Mouse (Mus musculus) CH12.LX (cell line): ENCODE data around the gene Hist1h4a. TPM values are rescaled to one million over a fixed set of nuclear protein-coding genes. Genes with fewer than 3 reads are reported as not detected.

Experiments used
- DNase-seq: peaks from one replicate; pipeline ENCODE4 v3.0.0-alpha.2; 2013; ENCODE audit errors: extremely low read depth
- H3K27ac ChIP-seq: 2 replicates; pipeline ENCODE4 v1.5.1; 2012; ENCODE audit warnings: low read depth, mild to moderate bottlenecking, control low read depth, moderate library complexity; ENCODE audit not compliant: insufficient read depth
- H3K27me3 ChIP-seq: replicated peaks from 2 replicates; pipeline ENCODE3; 2012; ENCODE audit warnings: inconsistent platforms
- H3K36me3 ChIP-seq, 2 experiments: replicated peaks in 1 of 2; 2 replicates each; pipeline versions ENCODE3 to v1.6.1; 2012; ENCODE audit warnings: inconsistent platforms in 1 of 2, low read length in 1 of 2, mild to moderate bottlenecking in 1 of 2, mixed read lengths in 1 of 2, moderate library complexity in 1 of 2; ENCODE audit not compliant: control insufficient read depth in 1 of 2, insufficient read depth in 1 of 2
- H3K4me1 ChIP-seq, 2 experiments: 2 replicates each; pipeline ENCODE4 v1.6.1; 2012; ENCODE audit warnings: inconsistent platforms in 1 of 2, moderate library complexity in 1 of 2; ENCODE audit not compliant: insufficient read depth in 2 of 2, control insufficient read depth in 1 of 2
- H3K4me2 ChIP-seq: 2 replicates; pipeline ENCODE4 v1.6.1; 2012; ENCODE audit warnings: low read depth, mild to moderate bottlenecking, control low read depth; ENCODE audit not compliant: poor library complexity, insufficient read depth, severe bottlenecking
- H3K4me3 ChIP-seq, 3 experiments: fragments of 150-350 bp in 1 of 3; sonication (generic) in 1 of 3; replicated peaks in 1 of 3; 2 replicates each; pipeline versions ENCODE3 to v1.5.1; 2011 to 2012; ENCODE audit warnings: low read depth in 2 of 3, low read length in 2 of 3, mild to moderate bottlenecking in 2 of 3, moderate library complexity in 2 of 3, control low read depth in 1 of 3, improper control_type of control experiment in 1 of 3, inconsistent platforms in 1 of 3, mixed read lengths in 1 of 3; ENCODE audit not compliant: poor library complexity in 1 of 3
- H3K79me2 ChIP-seq: replicated peaks from 2 replicates; pipeline ENCODE4 v1.6.1; 2012; ENCODE audit warnings: mild to moderate bottlenecking, moderate library complexity; ENCODE audit not compliant: control insufficient read depth, poor library complexity, insufficient read depth, severe bottlenecking; ENCODE audit errors: extremely low read depth
- H3K9ac ChIP-seq: 2 replicates; pipeline ENCODE4 v1.6.1; 2012; ENCODE audit warnings: low read depth, mild to moderate bottlenecking, control low read depth, moderate library complexity; ENCODE audit not compliant: insufficient read depth
- H3K9me3 ChIP-seq: replicated peaks from 2 replicates; pipeline ENCODE3; 2012; ENCODE audit warnings: low read length, inconsistent platforms, mixed read lengths
- CHD2 ChIP-seq: IDR thresholded peaks from 2 replicates; pipeline ENCODE4 v1.6.1; 2011; ENCODE audit warnings: low read length, improper control_type of control experiment
- EP300 ChIP-seq: IDR thresholded peaks from 2 replicates; pipeline ENCODE4 v1.6.1; 2011; ENCODE audit warnings: low read length, improper control_type of control experiment
- HCFC1 ChIP-seq: IDR thresholded peaks from 2 replicates; pipeline ENCODE4 v1.6.1; 2012; ENCODE audit warnings: low read depth, mild to moderate bottlenecking, inconsistent platforms, low read length, improper control_type of control experiment
- JUN ChIP-seq: IDR thresholded peaks from 2 replicates; pipeline ENCODE4 v1.6.1; 2011; ENCODE audit warnings: low read depth, mild to moderate bottlenecking, low read length, improper control_type of control experiment, moderate library complexity; ENCODE audit not compliant: insufficient read depth
- JUND ChIP-seq: conservative IDR thresholded peaks from 2 replicates; pipeline ENCODE4 v1.6.1; 2011; ENCODE audit warnings: low read depth, low read length, improper control_type of control experiment
- KAT2A ChIP-seq: IDR thresholded peaks from 2 replicates; pipeline ENCODE4 v1.6.1; 2012; ENCODE audit warnings: low read length, improper control_type of control experiment, inconsistent platforms; ENCODE audit not compliant: insufficient replicate concordance
- MAZ ChIP-seq: IDR thresholded peaks from 2 replicates; pipeline ENCODE4 v1.6.1; 2012; ENCODE audit warnings: low read depth, mild to moderate bottlenecking, inconsistent platforms, low read length, improper control_type of control experiment, moderate library complexity
- MEF2A ChIP-seq: IDR thresholded peaks from 2 replicates; pipeline ENCODE4 v1.6.1; 2014; ENCODE audit warnings: low read depth, mild to moderate bottlenecking, inconsistent platforms, low read length, improper control_type of control experiment, borderline replicate concordance
- NELFE ChIP-seq: IDR thresholded peaks from 2 replicates; pipeline ENCODE4 v1.6.1; 2011; ENCODE audit warnings: low read depth, low read length, improper control_type of control experiment
- NRF1 ChIP-seq: IDR thresholded peaks from 2 replicates; pipeline ENCODE4 v1.6.1; 2014; ENCODE audit warnings: low read depth, mild to moderate bottlenecking, inconsistent platforms, low read length, improper control_type of control experiment, moderate library complexity
- POLR2A ChIP-seq: IDR thresholded peaks from 2 replicates; pipeline ENCODE4 v1.6.1; 2011; ENCODE audit warnings: low read depth, mild to moderate bottlenecking, improper control_type of control experiment, low read length
- POLR2AphosphoS2 ChIP-seq: IDR thresholded peaks from 2 replicates; pipeline ENCODE4 v1.6.1; 2011; ENCODE audit warnings: low read depth, low read length, improper control_type of control experiment
- RCOR1 ChIP-seq: conservative IDR thresholded peaks from 2 replicates; pipeline ENCODE4 v1.6.1; 2012; ENCODE audit warnings: low read depth, mild to moderate bottlenecking, inconsistent platforms, low read length, improper control_type of control experiment
- SIN3A ChIP-seq: IDR thresholded peaks from 2 replicates; pipeline ENCODE4 v1.6.1; 2012; ENCODE audit warnings: low read length, improper control_type of control experiment, inconsistent platforms
- SMC3 ChIP-seq: IDR thresholded peaks from 2 replicates; pipeline ENCODE4 v1.6.1; 2011; ENCODE audit warnings: low read depth, low read length, improper control_type of control experiment
- TBP ChIP-seq: conservative IDR thresholded peaks from 2 replicates; pipeline ENCODE4 v1.6.1; 2011; ENCODE audit warnings: low read depth, low read length, improper control_type of control experiment
- TCF12 ChIP-seq: IDR thresholded peaks from 2 replicates; pipeline ENCODE4 v1.6.1; 2014; ENCODE audit warnings: low read depth, mild to moderate bottlenecking, inconsistent platforms, low read length, improper control_type of control experiment
- USF1 ChIP-seq: IDR thresholded peaks from 2 replicates; pipeline ENCODE4 v1.6.1; 2014; ENCODE audit warnings: low read depth, mild to moderate bottlenecking, inconsistent platforms, low read length, improper control_type of control experiment
- ZC3H11A ChIP-seq: IDR thresholded peaks from 2 replicates; pipeline ENCODE4 v1.6.1; 2012; ENCODE audit warnings: low read depth, mild to moderate bottlenecking, inconsistent platforms, low read length, improper control_type of control experiment
- ZNF384 ChIP-seq: IDR thresholded peaks from 2 replicates; pipeline ENCODE4 v1.6.1; 2012; ENCODE audit warnings: low read depth, low read length, improper control_type of control experiment, inconsistent platforms
- dilution Hi-C: fragments of 300-500 bp; cut with MboI; formaldehyde crosslinking; loops from 2 replicates; pipeline ENCODE4 v1.14.3; 2020; ENCODE audit warnings: low sequenced_read_pairs; ENCODE audit not compliant: extremely low pct_unique_long_range_greater_than_20kb, extremely low pct_ligation_motif_present
- in situ Hi-C: fragments of 300-500 bp; cut with MboI; formaldehyde crosslinking; loops from 3 replicates; pipeline ENCODE4 v1.14.3; 2019; ENCODE audit warnings: low sequenced_read_pairs, low pct_ligation_motif_present, low pct_unique_long_range_greater_than_20kb, mixed read lengths
- polyA plus RNA-seq: library from polyadenylated mRNA; unstranded; fragments of >175 nt; gene quantifications from 2 replicates; pipeline ENCODE4 v1.2.1, GENCODE M21; 2012; ENCODE audit warnings: low read depth; ENCODE audit not compliant: insufficient read length
- total RNA-seq, 2 experiments: library from RNA; depleted of rRNA; stranded (reverse); fragments of 300-350 nt in 1 of 2; fragments of >200 nt in 1 of 2; gene quantifications; 2 replicates each; pipeline ENCODE4 v1.2.3; 2012 to 2014

The Hist1h4a gene
- total and polyA plus RNA-seq, 3 experiments: 4.4 to 1,215 (median 18.4) TPM

GRCm38 (mm10) chr13:23729192-23729525 is 31.9 kb downstream of the Hist1h4a start:
- no peak for DNase-seq
- Histone ChIP-seq H3K4me2 (no peak overlapping the region), H3K4me1 (no peaks in the 10 kb centered on the region), H3K27me3 (no peaks in the 10 kb centered on the region), H3K9ac (no peak overlapping the region), H3K4me3 (no peak overlapping the region), H3K79me2 (no peaks in the 10 kb centered on the region), H3K27ac (no peak overlapping the region), H3K36me3 (no peaks in the 10 kb centered on the region), H3K9me3 (no peaks in the 10 kb centered on the region)
- dilution Hi-C loops (no loop called here), in situ Hi-C loops (loop anchor here (10.0 kb wide), 1 partner anchor 94 kb away; no protein-coding TSS in a partner anchor)
- TF ChIP-seq HCFC1 (no peak), ZC3H11A (no peak), TCF12 (no peak), JUN (no peak), RCOR1 (no peak), MEF2A (no peak), POLR2A (no peak), CHD2 (no peak), JUND (no peak)

GRCm38 (mm10) chr13:23728472-23729191 is 32.4 kb downstream of the Hist1h4a start:
- no peak overlapping the region for H3K4me3 ChIP-seq
- DNase-seq: no peak
- no peaks in the 10 kb centered on the region for H3K9me3 ChIP-seq
- no peak overlapping the region for H3K9ac ChIP-seq
- H3K79me2 ChIP-seq: no peaks in the 10 kb centered on the region
- no peak overlapping the region for H3K4me2 ChIP-seq
- TF ChIP-seq HCFC1: no peak
- TF ChIP-seq NELFE: no peak
- TF ChIP-seq KAT2A: no peak
- no peak for TF ChIP-seq EP300
- TF ChIP-seq TCF12: no peak
- TF ChIP-seq NRF1: no peak
- TF ChIP-seq SIN3A: no peak
- TF ChIP-seq TBP: no peak
- no peak for TF ChIP-seq JUN
- TF ChIP-seq SMC3: no peak
- no peak for TF ChIP-seq USF1
- TF ChIP-seq MAZ: no peak
- no peak for TF ChIP-seq POLR2AphosphoS2
- TF ChIP-seq ZNF384: no peak
- TF ChIP-seq POLR2A: no peak
- TF ChIP-seq, all 38 proteins: peak for 0
- no peaks in the 10 kb centered on the region for H3K4me1 ChIP-seq
- dilution Hi-C loops: no loop called here
- H3K36me3 ChIP-seq: no peaks in the 10 kb centered on the region
- H3K27ac ChIP-seq: no peak overlapping the region
- in situ Hi-C loops: loop anchor here (10.0 kb wide), 1 partner anchor 94 kb away; no protein-coding TSS in a partner anchor
- H3K27me3 ChIP-seq: no peaks in the 10 kb centered on the region
